Mouse (Mus musculus) NIH3T3 (cell line): ENCODE measurements around the gene Cadm3.
A peak's percentile ranks its signal among the peaks of the same experiment; 100 is the strongest.

Source experiments
- DNase-seq: peaks from one replicate; pipeline ENCODE4 v3.0.0-alpha.2; 2012; ENCODE audit warnings: low read depth

Cadm3 gene

GRCm38 (mm10) chr1:173357799-173358198, 9.7 kb downstream of the Cadm3 start:
- DNase-seq = no peak

DNA sequence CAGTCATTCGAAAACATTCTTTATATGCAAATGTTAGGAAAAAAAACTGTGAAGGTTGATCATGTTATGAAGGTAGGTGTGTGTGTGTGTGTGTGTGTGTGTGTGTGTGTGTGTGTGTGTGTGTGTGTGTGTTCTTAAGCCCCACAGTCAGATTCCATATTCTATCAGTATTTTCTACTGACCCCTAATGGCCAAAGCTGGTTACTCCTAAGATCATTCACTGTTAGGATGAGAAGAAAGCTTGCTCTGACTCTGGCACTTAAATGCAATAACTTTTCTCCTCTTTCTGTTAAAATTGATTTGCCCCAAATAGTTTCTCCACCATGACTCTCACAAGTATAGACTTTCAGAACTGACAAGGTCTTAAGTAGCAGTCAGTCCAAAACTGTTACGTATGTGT, 10.8 kb downstream of the Cadm3 start:
- DNase-seq = no peak

DNA sequence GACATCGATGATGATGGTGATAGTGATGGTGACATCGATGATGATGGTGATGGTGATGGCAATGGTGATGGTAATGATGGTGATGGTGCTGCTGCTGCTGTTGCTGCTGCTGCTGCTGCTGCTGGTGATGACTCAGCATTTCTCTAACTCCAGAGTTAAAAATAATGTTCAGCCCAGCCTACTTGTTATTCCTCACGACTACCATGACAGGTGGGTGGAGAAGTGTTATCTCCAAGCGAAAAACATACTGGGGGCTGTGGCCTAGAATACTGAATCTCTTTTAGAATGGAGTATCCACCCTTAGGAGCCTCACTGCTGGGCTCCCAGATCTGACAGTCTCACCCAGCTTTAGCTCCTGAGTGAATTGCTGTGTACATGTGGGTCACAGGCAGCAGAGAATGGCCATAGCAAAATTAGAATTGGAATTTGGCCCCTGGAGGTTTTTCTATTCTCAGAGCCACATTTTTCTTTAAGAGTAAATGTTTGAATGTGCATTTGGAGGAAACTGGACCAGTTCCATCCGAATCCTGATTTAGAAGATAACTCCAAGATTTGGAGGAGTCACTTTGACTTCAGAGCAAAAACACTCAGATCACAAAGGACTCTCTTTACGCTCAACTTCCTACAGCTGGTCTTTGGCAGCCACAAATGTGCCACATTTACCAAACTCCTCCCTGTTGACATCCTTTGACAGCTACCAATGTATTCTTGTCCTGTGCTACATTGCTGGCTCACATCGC, 12.2 kb downstream of the Cadm3 start:
- no peak for DNase-seq

DNA sequence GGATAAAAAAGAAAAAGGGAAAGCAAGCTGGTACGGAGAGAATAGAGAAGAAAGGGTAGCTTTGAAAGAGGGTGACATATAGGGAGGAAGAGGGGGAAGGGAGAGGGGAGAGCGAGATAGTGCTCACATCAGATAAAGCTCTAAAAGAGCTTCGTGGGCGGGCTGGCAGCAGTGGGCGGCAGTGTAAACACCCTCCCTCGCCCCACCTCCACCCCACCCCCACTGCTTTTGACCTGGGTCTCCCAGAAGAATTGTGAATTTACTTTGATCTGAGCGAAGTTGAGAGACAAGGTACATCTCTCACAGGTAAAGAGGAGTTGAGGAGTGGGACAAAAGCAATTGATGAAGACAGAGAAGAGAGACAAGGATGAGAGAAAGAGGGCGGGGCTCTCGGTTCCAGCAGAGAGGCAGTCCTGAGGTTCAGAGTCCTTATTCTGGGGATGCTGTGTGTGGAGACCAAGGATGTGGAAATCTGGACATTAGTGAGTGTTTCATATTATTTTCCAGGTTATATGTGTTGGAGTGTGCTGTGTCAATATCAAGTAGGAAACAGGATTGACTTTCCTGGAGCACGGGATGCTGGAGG, 17.0 kb downstream of the Cadm3 start, which contains the start of gene Aim2:
Aim2 (plus strand) TSS at position 508 of the 586 bp plus-strand sequence.
- no peak for DNase-seq

DNA sequence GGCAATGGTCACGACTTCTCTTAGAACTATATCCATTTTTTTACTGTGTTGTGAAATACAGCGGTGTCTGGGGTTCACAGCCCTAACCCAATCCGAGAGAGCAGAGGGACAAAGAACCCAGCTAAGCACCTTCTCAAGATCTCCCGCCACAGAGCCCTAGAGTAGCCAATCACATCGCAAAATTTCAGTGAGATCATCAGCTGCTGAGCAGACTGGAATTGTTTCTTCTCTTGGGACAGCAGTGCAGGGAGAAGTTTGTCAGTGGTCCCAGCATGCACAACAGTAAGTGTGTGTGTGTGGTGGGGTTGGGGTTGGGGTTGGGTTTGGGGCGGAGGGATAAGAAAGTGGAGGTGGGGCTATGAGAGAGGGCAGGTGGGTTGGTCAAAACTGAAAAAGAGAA, 17.5 kb downstream of the Cadm3 start:
- DNase-seq = no peak

- DNase-seq = no peak
Measured at GRCm38 (mm10) chr1:173349192-173349591, 18.3 kb downstream of the Cadm3 start.

- no peak for DNase-seq
Measured at GRCm38 (mm10) chr1:173348527-173348926, 19.0 kb downstream of the Cadm3 start.

DNA sequence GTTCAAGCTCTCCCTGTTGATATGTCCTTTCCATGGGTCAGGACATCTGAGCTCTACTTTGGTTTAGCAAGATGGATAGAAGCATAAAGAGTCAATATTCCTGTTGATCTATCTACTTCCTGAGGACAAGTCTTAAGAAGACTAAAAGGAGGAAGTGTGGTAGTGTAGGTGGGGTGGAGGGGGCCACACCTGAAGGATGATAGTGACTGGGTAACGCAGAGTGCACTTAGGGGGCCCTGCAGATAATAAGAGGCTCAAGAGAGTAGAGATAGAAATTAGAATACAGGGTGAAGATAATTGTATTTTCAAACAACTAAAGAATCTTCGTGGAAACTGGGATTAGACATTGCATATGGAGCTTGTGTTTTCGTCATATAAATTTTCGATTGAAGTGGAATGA, 22.4 kb downstream of the Cadm3 start:
- no peak for DNase-seq

GRCm38 (mm10) chr1:173343934-173344333, 23.6 kb downstream of the Cadm3 start:
- no peak for DNase-seq

DNA sequence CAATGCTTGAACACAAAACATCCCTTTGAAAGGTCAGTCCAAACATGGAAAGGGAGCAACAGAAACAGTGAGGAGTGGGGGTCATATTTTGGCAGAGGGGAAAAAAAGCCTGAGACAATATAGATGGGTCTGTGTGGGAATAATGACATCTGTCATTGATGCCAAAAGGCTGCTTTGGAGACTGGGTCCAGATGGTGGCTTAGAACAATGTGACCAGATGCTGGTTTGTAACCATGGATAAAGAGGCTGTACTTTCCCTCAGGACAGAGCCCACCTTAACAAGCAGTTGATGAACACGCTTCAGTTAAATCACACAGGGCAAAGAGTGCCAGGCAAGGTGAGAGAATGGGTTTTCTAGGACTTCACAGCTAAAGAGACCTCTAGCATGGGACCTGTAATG, 25.1 kb downstream of the Cadm3 start:
- DNase-seq = no peak

GRCm38 (mm10) chr1:173339543-173339942, 28.0 kb downstream of the Cadm3 start:
- peak; percentile 36 for DNase-seq

- no peak for DNase-seq
Measured at GRCm38 (mm10) chr1:173337008-173337407, 30.5 kb downstream of the Cadm3 start.

DNA sequence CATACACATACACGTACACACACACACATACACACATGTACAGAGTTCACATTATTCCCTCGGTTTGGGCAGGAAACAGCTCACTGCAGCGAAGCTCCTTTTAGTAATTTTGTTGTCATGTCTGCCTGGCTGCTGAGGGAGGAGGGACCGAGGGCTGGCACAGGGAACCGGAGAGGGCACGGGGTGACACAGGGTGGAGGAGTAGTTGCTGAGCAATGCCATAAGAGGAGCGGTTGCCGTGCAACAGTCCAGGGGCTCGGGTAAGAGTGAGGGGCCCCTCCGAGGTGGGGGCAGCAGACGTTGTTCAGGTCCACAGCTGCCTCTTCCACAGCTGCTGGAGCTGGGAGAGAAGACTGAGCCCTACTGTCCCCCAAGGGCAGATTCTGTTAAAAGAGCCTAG, 31.6 kb downstream of the Cadm3 start:
- DNase-seq = no peak

DNA sequence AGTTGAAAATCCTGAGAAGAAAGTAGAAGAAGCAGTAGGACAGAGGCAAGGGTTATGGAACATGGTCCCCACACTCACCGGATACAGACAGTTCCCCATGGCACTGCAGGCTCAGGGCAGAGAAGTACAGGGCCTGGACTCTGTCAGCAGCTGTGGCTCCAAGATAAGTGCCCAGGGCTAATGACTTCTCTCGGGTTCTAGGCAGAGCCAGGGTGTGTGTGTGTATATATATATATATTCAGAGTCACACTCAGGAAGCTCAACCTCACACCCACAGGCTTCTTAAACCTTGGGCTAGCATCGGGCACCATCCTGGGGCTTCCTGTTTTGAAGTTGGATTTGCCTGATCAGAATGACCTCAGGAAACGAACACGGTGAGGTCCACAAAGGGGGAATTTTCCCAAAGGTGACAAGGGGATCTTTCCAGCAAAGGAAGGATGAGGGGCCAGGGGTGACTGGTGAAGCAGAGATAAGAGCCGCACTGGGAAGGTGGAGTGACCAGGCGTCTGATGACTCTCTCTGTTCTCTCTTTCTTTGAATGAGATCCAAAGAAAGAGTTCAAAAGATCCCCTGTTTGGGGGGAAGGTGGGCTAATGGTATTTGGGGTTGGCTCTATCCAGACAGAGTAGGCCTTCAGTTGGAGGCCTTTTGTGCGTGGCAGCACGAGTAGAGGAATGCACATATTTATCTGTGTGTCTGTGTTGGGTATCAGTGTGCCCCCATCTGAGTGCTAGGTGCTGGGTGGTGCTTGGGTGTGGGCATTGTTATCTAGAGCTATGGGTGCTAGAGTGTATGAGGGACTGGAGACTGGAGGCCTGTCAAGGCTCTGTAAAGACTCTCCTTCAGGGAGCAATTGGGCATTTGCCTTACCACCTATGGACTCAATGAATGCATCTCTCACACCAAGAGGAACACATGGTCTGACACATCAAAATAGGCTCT, 33.9 kb downstream of the Cadm3 start, which contains the start of gene Ackr1:
Ackr1 (minus strand) TSS at position 439 of the 942 bp plus-strand sequence.
- DNase-seq = no peak

DNA sequence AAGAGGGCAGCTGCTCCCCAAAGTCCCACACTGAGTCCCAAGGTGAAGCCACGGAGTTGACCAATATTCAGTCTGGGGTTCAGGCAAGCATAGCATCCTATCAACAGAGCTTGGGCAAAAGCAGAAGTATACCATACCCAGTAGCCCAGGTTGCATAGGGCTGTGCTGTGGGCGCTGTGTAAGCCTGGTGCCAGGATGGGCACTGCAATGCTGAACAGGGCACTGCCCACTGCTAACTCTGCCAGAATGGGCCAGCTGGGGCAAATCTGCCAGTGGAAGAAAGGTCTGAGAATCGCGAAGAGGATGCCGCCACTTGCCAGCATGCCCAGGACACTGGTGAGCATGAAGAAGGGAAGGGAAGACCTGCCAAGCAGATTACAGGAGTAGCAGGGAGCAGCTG, 35.1 kb downstream of the Cadm3 start:
- no peak for DNase-seq

DNA sequence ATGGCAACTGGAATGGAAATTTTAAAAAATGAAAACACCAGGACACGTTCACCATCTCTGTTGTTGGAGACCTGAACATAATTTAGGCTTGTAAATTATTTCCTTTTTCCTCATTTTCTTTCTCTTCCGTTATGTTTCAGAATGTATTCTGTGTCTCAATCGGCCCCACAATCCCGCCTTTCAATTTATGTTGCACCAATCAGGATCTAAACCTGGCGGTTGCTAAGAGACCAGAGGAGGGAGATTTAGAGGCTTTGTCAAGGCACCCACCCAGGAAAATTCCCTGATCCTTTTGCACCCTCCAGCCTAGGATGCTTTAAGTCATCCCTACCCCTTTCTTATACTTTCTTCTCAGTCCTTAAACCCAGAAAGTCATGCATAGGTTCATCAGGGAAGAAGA, 37.8 kb downstream of the Cadm3 start:
- DNase-seq = no peak

GRCm38 (mm10) chr1:173329185-173329584, 38.3 kb downstream of the Cadm3 start:
- DNase-seq = no peak

DNA sequence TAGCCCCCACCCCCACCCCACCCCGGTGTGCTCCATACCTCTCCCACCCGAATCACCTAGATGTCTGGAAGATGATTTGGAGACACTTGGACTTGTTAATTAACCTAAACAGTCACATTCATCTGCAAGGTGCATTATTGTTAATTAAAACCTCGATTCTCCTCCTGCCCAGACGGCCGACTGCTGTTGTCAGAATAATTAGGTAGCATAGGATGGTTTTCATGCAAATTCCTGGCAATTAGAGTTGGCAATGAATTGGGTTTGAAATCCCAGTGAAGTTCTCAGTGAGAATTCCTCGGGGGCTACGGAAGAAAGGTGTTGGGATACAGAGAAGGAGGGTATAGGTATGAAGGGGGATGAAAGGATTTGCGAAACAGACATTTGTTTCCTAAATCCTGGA, 39.0 kb downstream of the Cadm3 start:
- no peak for DNase-seq

DNA sequence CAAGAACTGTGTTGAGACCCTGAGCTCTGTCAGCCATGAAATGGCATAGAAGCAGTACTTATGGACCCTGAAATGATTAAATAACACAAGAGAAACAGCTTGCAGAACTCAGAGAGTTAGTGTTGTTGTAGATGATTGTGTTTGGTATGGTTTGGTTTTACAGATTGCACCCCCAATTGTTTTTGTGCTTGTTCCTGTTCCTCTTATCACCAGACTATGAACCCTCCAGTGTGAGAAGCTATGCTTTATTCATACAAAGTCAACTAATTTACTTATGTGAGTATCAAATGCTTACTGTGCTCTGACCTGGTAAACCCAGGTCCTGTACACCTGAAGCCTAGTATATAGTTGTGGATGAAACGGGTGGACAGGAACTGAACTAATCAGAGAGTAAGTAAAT, 40.9 kb downstream of the Cadm3 start:
- no peak for DNase-seq

DNA sequence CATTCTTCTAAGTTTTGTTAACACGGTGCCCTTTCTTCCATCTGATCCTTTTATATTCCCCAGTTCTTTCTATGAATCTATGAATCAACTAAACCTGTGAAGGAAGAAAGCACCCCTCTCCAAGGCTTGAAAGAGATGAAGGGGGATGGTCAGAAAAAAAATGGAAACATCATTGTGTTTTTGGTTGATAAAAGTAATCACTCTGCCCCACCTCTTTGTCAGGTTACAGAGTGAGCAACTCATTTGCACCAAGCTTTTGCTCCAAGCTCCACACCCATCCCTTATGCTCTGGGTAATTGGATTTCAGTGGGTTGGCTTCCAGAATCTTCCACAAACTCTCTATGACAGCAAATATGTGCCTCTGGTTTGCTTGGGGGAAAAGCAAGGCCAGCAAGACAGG, 42.1 kb downstream of the Cadm3 start:
- DNase-seq = no peak

GRCm38 (mm10) chr1:173324961-173325360, 42.5 kb downstream of the Cadm3 start:
- DNase-seq = no peak

DNA sequence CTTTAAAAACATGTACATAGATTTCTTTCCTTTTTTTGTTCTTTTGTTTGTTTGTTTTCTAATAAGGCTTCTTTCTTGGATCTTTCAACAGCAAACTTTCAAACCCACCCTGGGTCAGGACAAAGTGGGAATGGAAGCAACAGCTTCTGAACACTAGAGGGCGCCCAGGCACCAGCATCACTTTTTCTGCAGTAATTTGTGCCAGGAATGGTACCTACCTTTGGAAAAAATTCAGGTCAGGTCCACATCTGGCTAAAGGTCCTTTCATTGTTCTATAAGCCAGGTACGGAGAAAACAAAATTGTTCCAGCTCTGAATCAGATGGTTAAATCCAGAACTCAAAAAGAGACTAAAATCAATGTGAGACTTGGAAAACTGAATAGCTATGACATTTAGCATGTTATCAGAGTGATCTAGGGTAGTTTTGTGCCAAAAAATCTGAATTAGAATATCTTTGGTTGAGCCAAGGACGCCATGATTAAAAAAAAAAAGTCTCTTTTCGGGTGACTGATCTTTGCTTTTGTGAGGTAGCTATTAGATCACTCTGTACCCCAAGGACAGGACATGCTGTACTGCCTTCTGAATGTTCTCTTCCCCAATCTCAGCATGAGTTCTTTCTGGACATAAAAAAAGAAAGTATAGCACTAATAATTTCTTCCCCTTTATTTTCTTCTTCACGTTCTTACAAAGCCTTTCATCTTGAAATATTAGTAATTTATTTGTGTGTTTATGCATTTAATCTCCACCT, 43.5 kb downstream of the Cadm3 start:
- peak; percentile 53 for DNase-seq
